Mouse (Mus musculus) forebrain, embryonic 15.5 days (tissue): Measurements from ENCODE around the gene Opn1sw. TPM values are rescaled to one million over a fixed set of nuclear protein-coding genes. Genes with fewer than 3 reads are reported as not detected.
A peak's percentile ranks its signal among the peaks of the same experiment; 100 is the strongest.

Source experiments
- ATAC-seq: fragments of 200-750 bp; cut with Nextera tagmentation; replicated peaks from 2 replicates; pipeline ENCODE4 v1.8.0; 2017; ENCODE audit warnings: mild to moderate bottlenecking, moderate TSS enrichment, moderate library complexity
- H3K27ac ChIP-seq: fragments of 300-500 bp; sonication (generic); replicated peaks from 2 replicates; pipeline ENCODE4 v1.5.1; 2015; ENCODE audit warnings: mild to moderate bottlenecking, inconsistent platforms
- H3K27me3 ChIP-seq: fragments of 300-500 bp; sonication (generic); 2 replicates; pipeline ENCODE4 v1.6.1; 2015; ENCODE audit warnings: inconsistent platforms
- H3K36me3 ChIP-seq: fragments of 300-500 bp; sonication (generic); 2 replicates; pipeline ENCODE4 v1.6.1; 2015; ENCODE audit warnings: mild to moderate bottlenecking, inconsistent platforms
- H3K4me1 ChIP-seq: fragments of 300-500 bp; sonication (generic); 2 replicates; pipeline ENCODE4 v1.6.1; 2015; ENCODE audit warnings: inconsistent platforms
- H3K4me2 ChIP-seq: fragments of 300-500 bp; sonication (generic); replicated peaks from 2 replicates; pipeline ENCODE4 v1.6.1; 2015; ENCODE audit warnings: mild to moderate bottlenecking, inconsistent platforms
- H3K4me3 ChIP-seq: fragments of 300-500 bp; sonication (generic); 2 replicates; pipeline ENCODE4 v1.5.1; 2015; ENCODE audit warnings: mild to moderate bottlenecking, inconsistent platforms
- H3K9ac ChIP-seq: fragments of 300-500 bp; sonication (generic); replicated peaks from 2 replicates; pipeline ENCODE4 v1.6.1; 2015; ENCODE audit warnings: mild to moderate bottlenecking, inconsistent platforms
- H3K9me3 ChIP-seq: fragments of 300-500 bp; sonication (generic); 2 replicates; pipeline ENCODE4 v1.6.1; 2016; ENCODE audit warnings: inconsistent platforms
- WGBS: fragments of 180-500 bp; shearing (Covaris S2); methylation state at CpG from one replicate; pipeline ENCODE4 v1.1.7; 2015; ENCODE audit warnings: mixed read lengths; 5-methylcytosine and 5-hydroxymethylcytosine counted together
- polyA plus RNA-seq: library from polyadenylated mRNA; unstranded; fragments of >200 nt; fragmentation: Nextera tagmentation; extraction: Ambion mirVana; gene quantifications from 2 replicates; pipeline ENCODE4 v1.2.1, GENCODE M21; 2015

The Opn1sw gene
- 0.37 and 0.50 TPM in 2 replicates for polyA plus RNA-seq

DNA sequence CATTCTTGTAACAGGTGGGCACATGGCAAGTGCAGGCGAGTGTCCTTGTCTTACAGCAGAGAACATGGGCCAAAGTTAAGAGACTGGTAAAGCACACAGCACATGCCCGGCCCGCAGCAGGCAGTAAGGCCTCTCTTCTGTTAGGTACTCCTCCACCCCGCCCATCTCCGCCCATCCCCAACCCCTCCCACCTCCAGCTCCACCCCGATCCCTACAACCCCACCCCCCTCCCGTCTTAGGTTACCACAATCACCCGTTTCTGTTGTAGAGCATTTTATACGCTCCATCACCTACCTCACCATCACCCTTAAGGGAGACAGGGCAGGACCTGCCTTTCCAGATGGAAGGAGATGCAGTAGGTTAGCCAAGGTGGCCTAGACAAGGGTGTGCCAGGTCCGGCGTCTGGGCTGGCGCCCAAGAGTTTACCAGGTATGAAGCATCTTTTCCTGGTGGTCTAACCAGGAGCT, at the start of gene Opn1sw:
Gene Opn1sw, minus strand, starts transcription at position 417 of the 467 bp plus-strand sequence.
- peak; percentile 62 for ATAC-seq
- H3K27ac ChIP-seq = peak within 1 kb of the TSS; percentile 28; the same call in 1 of the 2 replicates
- H3K9ac ChIP-seq = no peak within 1 kb of the TSS
- 7% methylated on average over 12 of the region's 12 CpGs for WGBS
- peak within 1 kb of the TSS; percentile 16; the same call in 1 of the 2 replicates for H3K4me2 ChIP-seq
- H3K27me3 ChIP-seq = 0 out of 2 replicates have a peak, but pooled peaks cover 5% of the 10 kb centered on the region
- H3K4me1 ChIP-seq = peaks cover 10% of the 10 kb centered on the region
- H3K36me3 ChIP-seq = no peaks in the 10 kb centered on the region
- no peaks in the 10 kb centered on the region for H3K9me3 ChIP-seq
- H3K4me3 ChIP-seq = no peak within 1 kb of the TSS

DNA sequence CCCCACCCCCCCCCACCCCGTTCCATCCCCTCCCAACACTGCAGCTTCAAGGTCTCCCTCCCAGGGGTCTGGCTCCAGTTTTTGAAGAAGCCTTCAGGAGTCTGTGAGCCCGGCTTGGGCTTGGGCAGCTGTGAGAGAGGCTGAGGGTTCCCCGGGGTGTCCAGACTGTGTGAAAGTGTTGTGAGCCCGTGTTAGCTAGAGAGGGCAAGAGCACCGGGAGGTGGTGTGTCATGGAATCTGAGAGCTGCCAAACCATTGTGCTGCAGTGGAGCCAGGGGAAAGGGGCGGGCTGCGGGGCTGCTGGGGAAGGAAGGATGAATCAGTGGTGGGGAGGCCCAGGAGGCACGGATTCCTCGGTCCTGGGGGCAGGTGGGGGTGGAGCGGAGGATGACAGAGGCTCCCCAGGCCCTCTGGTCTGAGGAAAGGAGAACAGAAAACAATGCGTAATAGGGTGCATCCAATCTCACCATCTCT, 48.2 kb upstream of the Opn1sw start:
- H3K9me3 ChIP-seq = no peaks in the 10 kb centered on the region
- WGBS = 7% methylated on average over 11 of the region's 11 CpGs
- H3K9ac ChIP-seq = no peak overlapping the region

DNA sequence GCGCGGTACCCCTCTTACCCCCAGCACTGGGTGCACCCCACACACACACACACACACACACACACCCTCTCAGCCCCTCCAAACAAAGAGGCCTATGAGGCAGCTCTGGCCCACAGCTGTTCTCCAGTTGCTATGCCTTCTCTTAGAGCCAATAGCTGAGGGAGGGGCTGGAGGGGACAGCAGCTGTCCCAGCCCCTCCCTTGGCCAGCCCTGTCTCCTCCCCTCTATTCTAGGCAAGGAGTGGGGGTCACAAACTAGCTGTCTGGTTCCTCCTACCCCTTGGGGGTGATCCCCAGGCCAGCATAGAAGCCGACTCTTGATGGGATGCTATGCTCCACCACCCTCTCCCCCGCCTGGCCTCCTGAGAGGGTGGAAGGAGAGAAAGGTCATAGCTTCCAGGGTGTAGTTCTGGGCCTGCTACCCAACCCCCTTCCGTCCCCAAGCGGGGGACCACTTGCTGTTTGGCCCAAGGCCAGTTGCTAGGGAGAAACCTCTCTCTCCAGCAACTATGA, 47.7 kb upstream of the Opn1sw start:
- WGBS = 13% methylated on average over 6 of the region's 6 CpGs
- no peaks in the 10 kb centered on the region for H3K9me3 ChIP-seq
- H3K9ac ChIP-seq = no peak overlapping the region
- no peaks in the 10 kb centered on the region for H3K36me3 ChIP-seq
- H3K4me3 ChIP-seq = no peak overlapping the region
- ATAC-seq = 0 out of 2 replicates have a peak, but pooled peaks have one; percentile 38
- 0 out of 2 replicates have a peak overlapping the region, but pooled peaks have one; percentile 14 for H3K4me2 ChIP-seq
- peak overlapping the region; percentile 40 for H3K27ac ChIP-seq
- H3K27me3 ChIP-seq = peaks cover 25% of the 10 kb centered on the region
- H3K4me1 ChIP-seq = peaks cover 53% of the 10 kb centered on the region

More for the DNA sequence above, 48.2 kb upstream of the Opn1sw start:
- H3K27me3 ChIP-seq = peaks cover 25% of the 10 kb centered on the region
- peaks cover 49% of the 10 kb centered on the region for H3K4me1 ChIP-seq
- peak overlapping the region; percentile 5; the same call in 1 of the 2 replicates for H3K27ac ChIP-seq
- peak; percentile 34; the same call in 1 of the 2 replicates for ATAC-seq
- no peak overlapping the region for H3K4me3 ChIP-seq
- no peaks in the 10 kb centered on the region for H3K36me3 ChIP-seq
- H3K4me2 ChIP-seq = no peak overlapping the region

GRCm38 (mm10) chr6:29434911-29435691, 46.8 kb upstream of the Opn1sw start:
- Histone ChIP-seq H3K36me3 (no peaks in the 10 kb centered on the region), H3K4me2 (peak overlapping the region; percentile 22), H3K4me3 (no peak overlapping the region), H3K4me1 (peaks cover 53% of the 10 kb centered on the region), H3K9ac (no peak overlapping the region), H3K9me3 (no peaks in the 10 kb centered on the region), H3K27ac (peak overlapping the region; percentile 40), H3K27me3 (peaks cover 25% of the 10 kb centered on the region)
- WGBS = 6% methylated on average over 13 of the region's 13 CpGs
- peak; percentile 23; the same call in 1 of the 2 replicates for ATAC-seq

DNA sequence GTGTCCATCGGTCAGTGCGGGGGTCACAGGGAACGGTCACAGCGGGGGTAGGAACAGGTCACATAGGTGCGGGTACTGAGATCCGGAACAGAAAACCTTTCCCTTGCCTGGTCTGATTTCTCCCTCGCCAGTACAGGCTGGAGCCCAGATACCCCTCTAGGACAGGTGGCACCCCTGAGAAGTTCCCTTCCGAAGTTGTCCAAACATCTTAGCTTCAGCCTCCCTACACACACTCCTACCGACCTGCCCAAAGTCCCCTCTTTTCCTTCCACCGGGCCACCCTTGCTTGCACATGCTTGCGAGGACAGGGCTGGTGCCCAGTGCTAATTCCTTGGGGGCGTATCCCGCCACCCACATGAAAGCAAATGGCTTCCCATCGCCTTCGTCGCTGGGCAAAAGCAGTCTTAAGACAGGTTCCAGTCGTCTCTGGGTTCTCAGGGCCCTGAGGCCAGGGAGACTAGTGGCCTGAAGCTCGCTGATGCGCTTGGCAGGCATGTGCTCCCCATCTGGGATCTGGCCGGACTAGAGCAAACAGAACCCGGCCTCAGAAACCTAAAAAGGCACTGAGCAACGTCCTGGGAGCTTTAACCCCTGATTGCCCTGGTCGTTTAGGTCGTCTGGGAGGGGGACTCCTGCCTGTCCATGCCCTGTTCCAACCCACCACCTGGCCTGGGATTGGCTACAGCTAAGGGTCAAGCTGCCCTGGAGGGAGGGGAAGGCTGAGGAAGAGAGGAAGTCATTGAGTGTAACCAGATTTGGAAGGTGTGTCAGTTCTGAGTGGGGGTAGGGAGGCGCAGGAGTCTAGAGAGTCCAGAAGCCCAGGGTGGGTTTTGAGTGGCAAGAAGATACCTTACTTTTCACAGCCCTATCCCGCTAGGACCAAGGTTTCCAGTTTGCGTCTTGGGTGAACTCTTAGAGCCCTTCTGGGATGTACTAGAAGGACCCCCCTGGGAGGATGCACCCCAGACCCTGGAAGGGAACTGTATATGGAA, 45.8 kb upstream of the Opn1sw start:
- Histone ChIP-seq H3K9ac (no peak overlapping the region), H3K27ac (no peak overlapping the region)
- 9% methylated on average over 27 of the region's 27 CpGs for WGBS

GRCm38 (mm10) chr6:29433038-29433803, 45.0 kb upstream of the Opn1sw start, which contains the start of gene Flnc:
Flnc (plus strand) TSS chr6:29433256.
- WGBS = under 1% methylated on average over 77 of the region's 77 CpGs
- Histone ChIP-seq H3K4me1 (peaks cover 53% of the 10 kb centered on the region), H3K27me3 (peaks cover 25% of the 10 kb centered on the region), H3K9ac (peak within 1 kb of the TSS; percentile 49), H3K36me3 (no peaks in the 10 kb centered on the region), H3K4me2 (peak within 1 kb of the TSS; percentile 80), H3K4me3 (peak within 1 kb of the TSS; percentile 45), H3K9me3 (no peaks in the 10 kb centered on the region), H3K27ac (no peak within 1 kb of the TSS)
- no peak; the same call in 1 of the 2 replicates for ATAC-seq

More for the DNA sequence above, 45.8 kb upstream of the Opn1sw start:
- Histone ChIP-seq H3K4me3 (peak overlapping the region; percentile 45), H3K27me3 (peaks cover 25% of the 10 kb centered on the region), H3K4me2 (peak overlapping the region; percentile 80), H3K36me3 (no peaks in the 10 kb centered on the region), H3K9me3 (no peaks in the 10 kb centered on the region), H3K4me1 (peaks cover 53% of the 10 kb centered on the region)
- no peak for ATAC-seq

DNA sequence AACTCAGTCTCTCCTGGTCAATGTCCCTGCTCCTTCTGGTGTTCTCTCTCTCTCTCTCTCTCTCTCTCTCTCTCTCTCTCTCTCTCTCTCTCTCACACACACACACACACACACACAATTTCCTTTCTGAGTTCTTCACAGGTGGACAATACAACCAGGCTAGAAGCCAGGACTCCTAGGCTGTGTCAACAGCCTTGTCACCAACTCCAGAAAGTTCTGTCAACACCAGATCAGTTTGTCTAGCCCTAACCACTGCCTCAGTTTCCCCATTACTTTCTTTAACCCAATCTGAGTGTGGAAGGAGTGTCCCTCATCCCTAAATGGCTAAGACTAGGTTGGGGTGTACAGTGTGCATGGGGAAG, 44.4 kb upstream of the Opn1sw start:
- H3K9me3 ChIP-seq = no peaks in the 10 kb centered on the region
- H3K9ac ChIP-seq = peak overlapping the region; percentile 49
- peaks cover 25% of the 10 kb centered on the region for H3K27me3 ChIP-seq
- ATAC-seq = no peak
- H3K4me2 ChIP-seq = peak overlapping the region; percentile 80
- no peaks in the 10 kb centered on the region for H3K36me3 ChIP-seq
- H3K27ac ChIP-seq = no peak overlapping the region
- peak overlapping the region; percentile 45 for H3K4me3 ChIP-seq
- peaks cover 53% of the 10 kb centered on the region for H3K4me1 ChIP-seq

DNA sequence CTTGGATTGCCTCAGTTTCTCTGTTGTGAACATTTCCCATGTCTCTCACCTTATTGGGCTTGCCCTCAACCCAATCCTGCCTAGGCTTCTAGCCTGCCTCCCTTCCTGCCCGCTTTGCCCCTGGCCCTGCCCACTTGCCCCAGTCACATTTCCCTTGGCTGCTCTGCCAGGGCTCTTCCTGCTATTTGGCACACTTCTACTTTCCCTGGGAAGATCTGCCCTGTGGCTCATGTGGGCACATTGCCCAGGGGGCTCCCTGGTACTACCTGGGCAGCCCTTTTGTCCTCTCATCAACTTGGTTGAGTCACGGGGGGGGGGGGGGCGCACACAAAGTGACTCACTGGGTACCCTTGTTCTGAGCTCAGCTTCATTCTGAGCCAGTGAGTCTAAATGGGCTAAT, 43.9 kb upstream of the Opn1sw start:
- peaks cover 25% of the 10 kb centered on the region for H3K27me3 ChIP-seq
- H3K27ac ChIP-seq = no peak overlapping the region
- H3K4me1 ChIP-seq = peaks cover 53% of the 10 kb centered on the region
- H3K9ac ChIP-seq = no peak overlapping the region
- no peaks in the 10 kb centered on the region for H3K9me3 ChIP-seq
- H3K36me3 ChIP-seq = no peaks in the 10 kb centered on the region
- WGBS = 30% methylated on average over 3 of the region's 3 CpGs
- no peak for ATAC-seq
- H3K4me2 ChIP-seq = no peak overlapping the region
- H3K4me3 ChIP-seq = no peak overlapping the region

- 31% methylated on average over 5 of the region's 5 CpGs for WGBS
- Histone ChIP-seq H3K4me3 (no peak overlapping the region), H3K9me3 (no peaks in the 10 kb centered on the region), H3K4me2 (no peak overlapping the region), H3K9ac (no peak overlapping the region), H3K36me3 (no peaks in the 10 kb centered on the region), H3K4me1 (peaks cover 51% of the 10 kb centered on the region), H3K27me3 (peaks cover 25% of the 10 kb centered on the region), H3K27ac (no peak overlapping the region)
- ATAC-seq = no peak; the same call in 1 of the 2 replicates
Measured at GRCm38 (mm10) chr6:29431473-29431872, 43.2 kb upstream of the Opn1sw start.

DNA sequence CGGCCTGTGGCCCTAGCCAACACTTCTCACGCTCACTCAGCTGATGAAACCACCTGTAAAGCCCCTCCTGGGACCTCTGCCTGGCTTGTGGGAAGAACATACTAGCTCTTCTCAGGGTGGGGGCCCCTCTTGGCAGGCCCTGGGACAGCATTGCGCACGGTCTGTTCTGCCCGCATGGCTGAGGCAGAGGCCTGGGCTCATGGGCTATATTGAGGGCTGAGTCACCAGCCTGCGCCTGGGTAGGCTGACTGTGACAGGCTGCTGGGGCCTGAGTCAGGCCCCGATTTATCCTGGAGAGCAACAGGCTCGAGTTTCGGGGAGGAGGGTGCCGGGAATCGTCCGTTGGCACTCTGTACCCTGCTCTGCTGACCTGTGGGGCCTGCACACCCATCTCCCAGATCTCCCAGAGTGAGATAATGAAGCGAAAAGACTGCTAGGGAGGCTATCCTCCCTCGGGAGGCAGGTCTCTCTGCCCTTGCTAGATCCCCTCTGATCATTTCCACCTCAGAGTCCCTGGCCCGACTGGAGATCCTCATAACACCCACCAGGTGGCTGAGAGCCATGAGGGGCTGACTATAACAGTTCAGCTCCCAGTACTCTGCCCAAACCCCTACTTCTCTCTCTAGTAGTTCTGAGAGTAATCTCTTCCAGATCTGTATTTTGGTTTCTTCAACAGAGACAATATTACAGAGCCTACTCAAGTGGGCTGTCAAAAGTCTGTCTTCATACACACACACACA, 42.6 kb upstream of the Opn1sw start:
- H3K36me3 ChIP-seq = no peaks in the 10 kb centered on the region
- no peak overlapping the region for H3K4me2 ChIP-seq
- no peak overlapping the region for H3K27ac ChIP-seq
- peaks cover 44% of the 10 kb centered on the region for H3K4me1 ChIP-seq
- H3K4me3 ChIP-seq = no peak overlapping the region
- ATAC-seq = no peak
- 47% methylated on average over 15 of the region's 15 CpGs for WGBS
- no peak overlapping the region for H3K9ac ChIP-seq
- H3K27me3 ChIP-seq = peaks cover 24% of the 10 kb centered on the region
- H3K9me3 ChIP-seq = no peaks in the 10 kb centered on the region
